Mouse (Mus musculus): ENCODE measurements around the gene Smarcc1. TPM values are rescaled to one million over a fixed set of nuclear protein-coding genes. Genes with fewer than 3 reads are reported as not detected.

The Smarcc1 gene
- 10 to 100 TPM in 1 of 2 experiments, 1 to 10 TPM in 1; 5.0 to 19.9 TPM for polyA plus RNA-seq (2012; fragmentation: generic; extraction: Trizol)

GRCm38 (mm10) chr9:110116977-110117778 lies at the start of gene Smarcc1:
TSS of gene Smarcc1 (plus strand) at chr9:110117708.

GRCm38 (mm10) chr9:110117779-110118139 lies 251 bp downstream of the Smarcc1 start, which contains the start of gene Dhx30:
TSS of gene Dhx30 (minus strand) at chr9:110117830.

GRCm38 (mm10) chr9:110243221-110243833 lies 125.8 kb downstream of the Smarcc1 start, which contains the start of gene Cspg5:
TSS of gene Cspg5 (plus strand) at chr9:110243783.

Other genes starting within 250 kb of the Smarcc1 start
- gene Cdc25a, start 242.1 kb upstream of the Smarcc1 start, polyA plus RNA-seq (2012; fragmentation: generic; extraction: Trizol): 1 to 10 TPM; 4.0 to 5.6 TPM
- 100 to 1,000 TPM in 1 of 2 experiments, 10 to 100 TPM in 1; 32.4 to 113 TPM for gene Map4, start 186.2 kb upstream of the Smarcc1 start, polyA plus RNA-seq (2012; fragmentation: generic; extraction: Trizol)
- 100 to 1,000 TPM in 1 of 2 experiments, 10 to 100 TPM in 1; 77.0 to 122 TPM for gene Dhx30, start 122 bp downstream of the Smarcc1 start, polyA plus RNA-seq (2012; fragmentation: generic; extraction: Trizol)
- under 1 TPM; 0.09 to 0.52 TPM for gene Cspg5, start 126.1 kb downstream of the Smarcc1 start, polyA plus RNA-seq (2012; fragmentation: generic; extraction: Trizol)
- 10 to 100 TPM; 20.5 to 27.4 TPM for gene Elp6, start 187.5 kb downstream of the Smarcc1 start, polyA plus RNA-seq (2012; fragmentation: generic; extraction: Trizol)
- gene Scap, start 215.6 kb downstream of the Smarcc1 start, polyA plus RNA-seq (2012; fragmentation: generic; extraction: Trizol): 10 to 100 TPM; 43.6 to 53.4 TPM

All from C3H10T1/2 (cell line).